Mouse (Mus musculus) heart, adult 8-10 months (tissue): ENCODE measurements at regions not wholly inside any gene's neighbourhood (a gene's known extent, or its start where the extent isn't known, plus 50 kb on each side); places are given as distances from the start of the nearest gene placed in this dataset.

Source experiments
- DNase-seq: peaks from one replicate; pipeline ENCODE4 v3.0.0; 2022; ENCODE audit warnings: low spot score

DNA sequence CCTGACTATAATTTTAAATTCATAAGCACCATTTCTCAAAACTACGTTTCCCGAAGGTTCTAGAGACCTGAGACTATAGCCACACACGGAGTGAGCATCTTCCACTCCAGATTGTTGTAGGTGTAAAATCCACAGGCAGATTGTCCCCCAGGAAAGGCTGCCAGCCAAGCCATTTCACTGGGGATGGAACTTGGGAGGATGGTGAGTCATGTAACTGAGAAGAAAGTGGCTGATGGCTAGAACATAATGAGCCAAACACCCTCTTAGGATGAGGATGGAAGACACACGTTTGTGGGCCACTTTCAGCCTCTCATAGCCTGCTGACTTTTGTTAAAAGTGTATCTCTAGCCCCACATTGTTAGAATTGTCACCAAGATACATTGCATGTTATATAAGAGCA lies 564.1 kb downstream of the Btbd3 start:
- DNase-seq: no peak

GRCm38 (mm10) chr2:138824873-138825272 lies 568.5 kb downstream of the Btbd3 start:
- no peak for DNase-seq

GRCm38 (mm10) chr2:138827813-138828570 lies 571.6 kb downstream of the Btbd3 start:
- no peak for DNase-seq

- no peak for DNase-seq
These were observed 582.5 kb downstream of the Btbd3 start for GRCm38 (mm10) chr2:138838846-138839245.

- no peak for DNase-seq
These were observed 602.8 kb downstream of the Btbd3 start for GRCm38 (mm10) chr2:138859121-138859520.

DNA sequence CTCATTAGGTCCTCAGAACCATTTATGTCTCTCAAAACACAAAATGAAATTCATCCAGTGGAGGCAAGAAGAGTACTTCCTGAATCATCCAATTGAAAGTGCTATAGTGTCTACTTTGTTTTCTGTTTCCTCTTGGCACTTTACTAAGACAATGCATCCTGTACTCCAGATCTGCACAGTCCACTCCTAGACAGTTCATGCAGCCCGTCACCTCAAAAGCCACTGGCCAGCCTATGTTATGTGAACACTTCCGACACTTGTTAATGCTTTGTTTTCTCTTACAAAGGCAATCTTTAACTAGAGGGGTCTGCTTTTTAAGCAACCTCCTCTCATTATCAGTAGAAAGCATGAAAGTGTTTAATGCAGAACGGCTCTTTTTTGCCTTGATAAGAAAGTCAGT lies 597.1 kb upstream of the Sptlc3 start:
- DNase-seq: no peak

DNA sequence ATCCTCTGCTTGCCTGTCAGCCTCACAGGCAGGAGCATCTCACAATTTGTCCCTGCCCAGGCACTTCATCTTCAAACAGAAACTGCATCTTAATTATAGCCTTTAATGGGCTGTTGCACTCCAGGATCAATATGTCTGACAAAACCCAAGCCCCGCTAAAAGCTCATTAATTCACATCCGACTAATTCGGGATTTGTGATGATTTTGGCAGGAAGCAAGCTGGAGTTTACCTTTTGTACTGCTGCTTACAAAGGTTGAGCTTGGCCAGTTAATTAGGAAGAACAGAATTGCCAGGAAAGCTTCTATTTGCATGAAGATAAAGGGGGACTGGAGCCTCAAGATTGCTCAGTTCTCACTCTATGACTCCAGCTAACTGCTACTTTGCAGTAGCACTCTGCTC lies 596.6 kb upstream of the Sptlc3 start:
- no peak for DNase-seq

- DNase-seq: no peak
These were observed 556.5 kb upstream of the Sptlc3 start for GRCm38 (mm10) chr2:138937165-138937564.

GRCm38 (mm10) chr2:138939367-138939766 lies 554.3 kb upstream of the Sptlc3 start:
- DNase-seq: no peak

GRCm38 (mm10) chr2:138966110-138966790 lies 527.5 kb upstream of the Sptlc3 start:
- no peak for DNase-seq

- no peak for DNase-seq
These were observed 519.2 kb upstream of the Sptlc3 start for GRCm38 (mm10) chr2:138974548-138974947.

DNA sequence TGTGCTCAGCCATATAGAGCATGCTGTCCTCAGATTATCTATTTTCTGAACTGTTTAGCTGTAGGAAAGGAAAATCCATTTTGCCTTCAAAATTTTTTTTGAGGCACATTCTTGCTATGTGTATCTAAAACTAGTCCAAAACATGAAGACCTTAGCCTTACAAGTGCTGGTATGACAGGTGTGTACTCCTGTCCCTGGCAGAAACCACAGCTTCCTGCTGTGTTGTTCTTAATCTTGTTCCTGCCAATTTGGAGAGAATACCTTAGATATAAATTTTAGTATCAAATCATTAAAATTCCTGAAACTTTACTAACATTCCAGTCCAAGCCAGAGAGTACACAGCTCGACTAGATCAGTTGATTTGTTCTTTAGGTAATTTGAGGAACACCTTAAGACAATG lies 503.7 kb upstream of the Sptlc3 start:
- no peak for DNase-seq

DNA sequence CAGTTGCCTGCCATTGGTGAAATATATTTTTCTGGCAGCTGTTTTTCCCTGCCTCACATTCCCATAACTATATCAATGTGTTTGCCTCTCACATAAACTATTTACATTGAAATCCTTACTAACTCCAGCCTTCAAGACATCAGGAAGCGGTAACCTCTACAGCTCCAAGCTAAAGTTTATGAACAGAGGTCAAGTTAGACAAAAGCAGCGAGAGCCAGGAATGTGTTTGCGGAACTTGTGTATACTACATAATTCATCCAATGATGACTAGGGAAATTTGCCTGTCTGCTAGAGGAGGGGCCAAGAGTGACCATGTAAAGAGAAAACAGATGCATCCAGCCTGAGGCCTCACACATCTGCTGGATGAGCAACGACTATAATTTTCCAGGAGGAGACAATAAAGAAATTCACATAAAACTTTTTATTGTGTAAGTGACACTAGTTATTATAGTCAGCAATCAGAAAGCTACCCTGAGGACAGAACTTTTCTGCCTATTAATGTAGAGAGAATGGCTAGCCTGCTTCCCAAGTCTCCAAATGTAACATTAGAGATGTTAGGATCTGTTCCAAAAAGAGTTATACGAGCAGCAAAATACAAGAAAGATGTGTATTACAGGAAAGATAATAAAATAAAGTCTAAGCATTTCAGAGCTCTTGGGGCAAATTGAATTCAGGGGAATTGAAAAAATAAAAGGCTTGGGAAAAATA lies 461.5 kb upstream of the Sptlc3 start:
- no peak for DNase-seq

GRCm38 (mm10) chr2:139034800-139035199 lies 458.9 kb upstream of the Sptlc3 start:
- no peak for DNase-seq

DNA sequence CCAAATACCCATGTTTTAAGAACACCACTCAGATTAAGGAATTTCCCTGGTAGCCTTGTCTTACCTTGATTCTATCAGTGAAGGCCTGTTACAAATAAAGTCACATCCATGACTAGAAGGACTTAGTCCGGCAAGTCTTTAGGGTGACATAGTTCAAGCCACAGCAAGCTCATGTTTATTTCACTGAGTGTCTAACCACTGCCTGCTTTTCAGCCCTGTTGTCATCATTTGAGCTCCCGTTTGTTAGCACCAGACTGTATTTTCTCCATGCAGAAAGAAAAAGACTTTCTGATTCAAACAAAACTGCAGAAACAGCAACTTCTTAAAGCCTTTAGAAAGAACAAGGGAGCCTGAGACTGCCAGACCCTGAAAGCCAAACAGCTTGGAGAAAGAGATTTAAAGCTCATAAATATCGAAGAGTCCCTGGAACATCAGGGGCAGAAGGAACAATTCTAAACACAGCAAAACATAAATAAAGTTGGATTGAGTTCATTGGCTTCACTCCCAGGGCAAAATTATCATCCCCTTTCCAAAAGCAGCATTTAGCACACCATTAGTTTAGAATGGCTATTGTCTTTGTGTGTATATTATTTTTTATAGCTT lies 451.9 kb upstream of the Sptlc3 start:
- no peak for DNase-seq

DNA sequence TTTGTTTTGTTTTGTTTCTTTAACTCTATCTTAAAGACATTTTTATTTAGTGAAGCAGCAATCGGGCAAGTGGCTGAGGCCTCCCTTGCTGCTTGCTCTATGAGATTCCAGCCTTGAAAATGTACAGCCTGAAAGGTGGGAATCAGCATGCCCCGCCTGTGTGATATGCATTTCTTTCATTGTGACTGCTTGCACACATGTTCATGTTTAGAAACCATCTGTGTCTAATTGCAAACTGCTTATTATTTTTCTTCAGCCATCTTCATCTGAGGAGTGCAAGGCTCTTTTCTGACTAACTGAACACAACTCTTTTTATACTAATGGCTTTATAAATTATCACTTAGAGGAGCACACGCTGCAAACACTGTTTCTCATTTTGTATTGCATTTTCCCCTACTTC lies 449.0 kb upstream of the Sptlc3 start:
- no peak for DNase-seq

DNA sequence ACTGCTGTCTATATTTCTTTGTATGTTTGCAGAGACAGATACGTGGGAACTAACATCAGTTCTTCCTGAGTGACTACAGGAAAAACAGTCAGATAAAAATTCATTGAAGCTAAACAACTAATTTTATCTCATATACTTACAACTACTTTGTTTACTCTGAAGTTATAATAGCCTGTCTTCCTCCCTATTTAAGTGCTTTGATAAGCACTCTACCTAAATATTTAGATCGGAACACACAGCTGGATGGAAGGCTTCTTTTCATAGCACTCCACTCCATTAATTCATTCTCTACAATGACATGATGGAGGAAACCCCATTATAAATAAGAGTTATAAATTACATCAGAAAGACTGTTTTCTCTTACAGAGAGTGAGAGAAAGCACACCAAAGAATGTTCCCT lies 438.5 kb upstream of the Sptlc3 start:
- no peak for DNase-seq

GRCm38 (mm10) chr2:139069276-139069961 lies 424.3 kb upstream of the Sptlc3 start:
- no peak for DNase-seq

GRCm38 (mm10) chr2:139071690-139072089 lies 422.0 kb upstream of the Sptlc3 start:
- DNase-seq: no peak

DNA sequence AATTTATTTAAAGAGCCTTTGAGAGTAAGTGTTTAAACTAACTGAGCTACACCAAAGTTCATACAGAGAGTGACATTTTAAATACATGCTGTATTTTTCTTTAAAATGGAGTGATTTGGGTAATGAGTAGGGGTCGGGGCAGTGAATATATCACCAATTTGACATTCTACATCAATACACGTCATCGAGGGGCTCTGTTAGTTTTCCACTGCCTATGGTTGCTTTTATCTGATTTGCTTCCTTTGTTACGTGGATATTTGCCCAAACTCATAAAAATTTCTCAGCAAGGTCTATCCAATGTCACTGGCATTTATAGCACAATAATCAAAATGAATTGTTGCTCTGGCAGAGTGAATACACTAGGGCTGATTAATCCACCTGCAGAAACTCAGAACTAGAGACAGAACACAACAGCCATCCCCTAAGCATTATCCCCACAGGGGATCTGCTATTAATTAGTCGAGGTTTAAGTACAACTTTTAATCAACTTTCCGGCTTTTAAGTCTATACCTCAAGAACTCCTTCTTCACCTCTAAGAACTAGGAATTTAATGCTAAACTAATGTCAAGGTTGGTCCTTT lies 400.1 kb upstream of the Sptlc3 start:
- DNase-seq: no peak

- DNase-seq: no peak
These were observed 382.0 kb upstream of the Sptlc3 start for GRCm38 (mm10) chr2:139111669-139112068.
